Mouse (Mus musculus): ENCODE data around the gene Arf3.
"Not testable (repeated sequence)": the region's sequence is repeated elsewhere in the genome, so short reads cannot be mapped to it uniquely, and the experiment has no call there.

Gene Arf3

DNA sequence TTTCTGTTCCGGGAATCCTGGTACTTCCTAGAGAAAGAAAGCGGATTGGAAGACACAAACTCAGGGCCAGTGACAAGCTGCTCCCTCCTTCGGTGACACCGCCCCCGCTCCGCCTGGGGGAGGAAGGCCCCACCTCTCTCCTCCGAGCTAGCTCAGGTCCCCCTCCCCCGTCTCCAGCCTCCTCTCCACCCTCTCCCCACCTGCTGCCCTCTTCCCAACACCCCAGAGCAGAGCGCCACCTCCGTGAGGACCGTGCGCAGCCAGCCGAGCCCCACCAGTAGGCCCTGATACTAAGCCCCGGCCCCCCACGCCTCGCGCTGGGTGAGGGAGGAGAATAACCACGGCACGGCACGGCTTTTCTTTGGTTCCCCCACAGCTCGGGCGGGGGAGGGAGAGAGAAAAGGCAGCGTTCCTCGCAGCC, 803 bp downstream of the Arf3 start:
- peak; percentile 73 to 79 for DNase-seq (ENCODE audit: low spot score in 2 of 2)

- DNase-seq (ENCODE audit: low spot score in 2 of 2) = no peak
Measured at GRCm38 (mm10) chr15:98754125-98754524, 8.9 kb downstream of the Arf3 start.

DNA sequence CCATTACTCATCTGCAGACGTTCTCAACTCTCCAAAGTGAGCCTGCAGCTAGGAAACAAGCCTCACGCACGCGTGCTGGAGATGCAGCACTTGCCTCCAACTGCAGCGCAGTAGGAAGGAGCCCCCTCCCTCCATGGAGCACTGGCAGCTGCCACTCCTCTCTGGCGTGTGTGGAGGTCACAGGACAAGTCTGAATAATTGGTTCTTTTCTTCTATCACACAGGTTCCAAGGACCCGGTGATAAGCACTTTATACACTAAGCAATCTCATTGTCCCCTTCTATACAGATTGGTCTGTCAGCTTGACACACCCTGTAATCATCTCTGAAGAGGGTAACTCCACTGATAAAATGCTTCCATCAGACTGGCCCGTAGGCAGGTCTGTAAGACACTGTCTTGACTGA, 10.0 kb downstream of the Arf3 start:
- no peak for DNase-seq (ENCODE audit: low spot score in 2 of 2)

DNA sequence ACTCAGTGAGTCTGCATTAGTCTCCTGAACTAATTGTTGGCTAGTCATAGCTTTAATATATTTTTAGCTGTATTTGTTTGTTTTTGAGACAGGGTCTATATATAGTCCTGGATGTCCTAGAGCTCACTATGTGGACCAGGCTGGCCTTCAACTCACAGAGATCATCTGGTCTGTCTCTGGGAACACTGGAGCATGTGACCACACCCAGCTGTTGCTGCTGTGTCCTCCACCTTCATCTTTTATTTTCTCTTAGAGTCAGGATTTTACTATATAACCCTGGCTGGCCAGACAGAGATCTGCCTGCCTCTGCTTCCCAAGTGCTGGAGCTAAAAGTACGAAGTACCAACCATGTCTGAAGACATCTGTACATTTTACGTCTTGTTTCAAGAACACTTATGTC, 13.9 kb downstream of the Arf3 start:
- no peak for DNase-seq (ENCODE audit: low spot score in 2 of 2)

DNA sequence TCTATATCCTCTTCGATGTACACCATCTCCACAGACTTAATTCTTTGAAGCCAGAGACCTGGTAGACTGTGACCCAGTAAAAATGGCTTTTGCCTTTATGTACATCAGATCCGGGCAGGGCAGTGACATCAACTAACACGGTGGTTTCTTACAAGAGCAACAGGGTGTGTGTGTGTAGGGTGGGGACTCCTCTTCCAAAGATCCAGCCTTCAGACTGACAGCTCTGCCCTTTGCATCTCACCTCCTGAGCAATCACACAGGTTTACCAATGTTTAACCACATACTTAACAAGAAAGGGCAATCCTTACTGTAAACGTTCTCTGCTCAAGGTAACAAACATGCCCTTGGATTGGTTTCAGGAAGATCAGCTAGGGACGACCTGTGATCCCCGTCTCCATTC, 15.7 kb downstream of the Arf3 start:
- DNase-seq (ENCODE audit: low spot score in 2 of 2) = no peak

DNA sequence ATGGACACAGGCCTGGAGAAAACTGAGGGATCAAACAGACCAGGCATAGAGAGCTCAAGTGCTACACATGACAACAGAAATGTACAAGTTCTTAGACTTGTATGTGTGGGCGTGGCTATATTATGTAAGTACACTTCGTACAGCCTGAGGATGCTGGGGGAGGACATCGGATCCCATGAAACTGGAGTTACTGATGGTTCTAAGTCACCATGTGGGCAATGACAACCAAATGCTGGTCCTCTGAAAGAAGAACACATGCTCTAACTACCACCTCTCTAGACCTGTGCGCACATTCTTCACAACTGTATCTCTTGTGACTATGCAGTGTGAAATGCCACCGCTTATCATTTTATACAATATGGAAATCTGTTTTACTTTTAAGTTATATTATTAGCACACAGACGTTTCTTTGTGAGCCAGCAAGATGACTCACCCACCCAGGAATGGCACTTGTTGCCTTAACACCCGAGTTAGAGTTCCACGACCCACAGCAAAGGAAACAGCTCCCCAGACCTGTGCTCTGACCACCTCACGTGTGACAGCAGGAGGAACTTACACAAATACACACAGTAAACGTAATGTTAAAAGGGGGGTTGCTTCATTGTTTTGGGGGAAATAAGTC, 16.6 kb downstream of the Arf3 start:
- peak in 1 of 2 experiments; percentile 61 for DNase-seq (ENCODE audit: low spot score in 2 of 2)

GRCm38 (mm10) chr15:98743863-98744262, 19.2 kb downstream of the Arf3 start:
- not testable (repeated sequence) for DNase-seq (ENCODE audit: low spot score in 2 of 2)

DNA sequence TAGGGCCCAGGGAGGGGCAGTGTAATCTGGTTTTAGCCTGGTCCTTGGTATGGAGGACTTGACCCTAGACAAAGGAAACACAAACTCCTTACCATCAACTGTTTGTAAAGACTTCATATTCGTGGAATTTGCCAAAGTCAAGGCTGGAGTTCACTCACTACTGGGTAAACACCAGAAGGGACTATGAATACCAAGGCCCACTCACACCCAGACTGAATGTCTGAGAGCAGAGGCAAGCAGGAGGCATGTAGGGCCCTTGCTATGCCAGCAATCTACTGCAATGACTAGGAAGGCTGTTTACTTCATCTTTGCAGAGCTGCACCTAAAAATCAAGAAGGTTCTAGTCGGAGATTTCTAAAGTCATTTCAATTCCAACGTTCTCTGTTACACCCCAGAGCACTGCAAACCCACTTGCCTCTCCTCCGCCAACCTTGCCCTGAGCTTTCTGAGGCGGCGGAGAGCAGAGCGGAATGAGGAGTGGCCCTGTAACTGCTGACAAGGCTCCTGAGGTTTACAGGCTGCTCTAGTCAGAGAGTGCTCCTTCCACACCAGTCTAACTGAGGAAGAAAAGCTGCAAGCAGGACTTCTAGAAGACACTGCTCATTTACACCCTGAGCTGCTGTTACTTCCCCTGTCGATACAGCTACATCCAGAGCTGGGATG, 20.1 kb downstream of the Arf3 start:
- DNase-seq (ENCODE audit: low spot score in 2 of 2) = no peak

DNA sequence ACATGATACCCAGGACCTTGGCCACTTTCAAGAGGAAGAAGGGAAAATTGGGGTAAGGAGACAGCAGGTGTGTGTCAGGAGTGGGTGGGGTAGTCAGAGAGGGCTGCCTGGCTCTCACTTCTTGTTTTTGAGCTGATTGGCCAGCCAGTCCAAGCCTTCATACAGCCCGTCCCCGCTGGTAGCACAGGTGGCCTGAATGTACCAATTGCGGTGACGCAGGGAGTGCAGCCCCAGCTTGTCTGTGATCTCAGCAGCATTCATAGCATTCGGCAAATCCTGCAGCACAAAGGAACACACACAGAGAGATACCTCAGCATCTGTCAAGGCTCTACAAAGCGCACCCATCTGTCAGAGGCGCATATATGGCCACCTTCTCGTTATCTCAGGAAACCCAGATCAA, 22.8 kb downstream of the Arf3 start:
- no peak for DNase-seq (ENCODE audit: low spot score in 2 of 2)

- DNase-seq (ENCODE audit: low spot score in 2 of 2) = no peak
Measured at GRCm38 (mm10) chr15:98738796-98739195, 24.2 kb downstream of the Arf3 start.

- DNase-seq (ENCODE audit: low spot score in 2 of 2) = no peak
Measured at GRCm38 (mm10) chr15:98737881-98738280, 25.1 kb downstream of the Arf3 start.

- no peak for DNase-seq (ENCODE audit: low spot score in 2 of 2)
Measured at GRCm38 (mm10) chr15:98736521-98736920, 26.5 kb downstream of the Arf3 start.

- no peak for DNase-seq (ENCODE audit: low spot score in 2 of 2)
Measured at GRCm38 (mm10) chr15:98733976-98734566, 28.9 kb downstream of the Arf3 start.

DNA sequence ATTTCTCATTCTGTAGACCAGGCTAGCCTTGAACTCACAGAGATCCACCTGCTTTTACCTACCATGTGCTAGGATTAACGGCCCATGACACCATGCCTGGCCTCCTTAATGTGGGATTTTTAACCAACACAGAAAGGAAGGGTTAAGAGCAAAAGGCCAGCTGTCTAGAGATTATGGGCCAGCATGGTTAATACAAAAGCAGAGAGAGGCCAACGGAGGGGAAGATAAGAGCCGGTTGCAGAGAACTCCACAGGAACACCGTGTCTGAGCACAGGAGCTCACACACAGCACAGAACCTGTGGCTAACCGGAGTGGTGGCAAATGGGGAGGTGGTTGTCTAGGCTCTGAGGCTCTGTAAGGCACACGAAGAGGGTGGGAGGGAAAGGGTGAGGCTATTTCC, 29.6 kb downstream of the Arf3 start:
- DNase-seq (ENCODE audit: low spot score in 2 of 2) = no peak

DNA sequence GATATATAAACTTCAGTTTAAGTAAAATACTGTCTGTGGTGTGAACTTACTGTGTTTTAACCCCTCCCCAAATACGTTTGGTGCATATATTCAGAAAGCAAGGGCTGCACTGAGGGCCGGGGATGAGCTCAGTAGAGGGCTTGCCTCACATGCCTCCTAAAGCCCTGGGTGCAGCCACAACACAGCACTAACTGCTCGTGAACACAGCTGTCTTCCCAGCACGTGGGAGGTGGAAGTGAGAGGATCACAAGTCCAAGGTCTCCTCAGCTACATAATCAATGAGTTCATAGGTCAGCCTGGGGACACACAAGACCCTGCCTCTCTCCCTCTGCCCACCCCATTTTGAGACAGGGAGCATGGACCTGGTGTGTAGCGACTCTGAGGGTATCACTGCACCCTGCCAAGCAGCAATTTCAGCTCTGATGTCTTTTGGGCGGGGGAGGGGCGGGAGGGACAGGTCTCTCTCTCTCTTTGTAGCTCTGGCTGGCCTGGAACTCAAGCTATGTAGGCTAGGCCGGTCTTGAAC, 30.9 kb downstream of the Arf3 start:
- DNase-seq (ENCODE audit: low spot score in 2 of 2) = no peak

GRCm38 (mm10) chr15:98730790-98731189, 32.2 kb downstream of the Arf3 start:
- no peak for DNase-seq (ENCODE audit: low spot score in 2 of 2)

GRCm38 (mm10) chr15:98729791-98730545, 33.0 kb downstream of the Arf3 start:
- no peak for DNase-seq (ENCODE audit: low spot score in 2 of 2)

GRCm38 (mm10) chr15:98728366-98728765, 34.6 kb downstream of the Arf3 start:
- no peak for DNase-seq (ENCODE audit: low spot score in 2 of 2)

DNA sequence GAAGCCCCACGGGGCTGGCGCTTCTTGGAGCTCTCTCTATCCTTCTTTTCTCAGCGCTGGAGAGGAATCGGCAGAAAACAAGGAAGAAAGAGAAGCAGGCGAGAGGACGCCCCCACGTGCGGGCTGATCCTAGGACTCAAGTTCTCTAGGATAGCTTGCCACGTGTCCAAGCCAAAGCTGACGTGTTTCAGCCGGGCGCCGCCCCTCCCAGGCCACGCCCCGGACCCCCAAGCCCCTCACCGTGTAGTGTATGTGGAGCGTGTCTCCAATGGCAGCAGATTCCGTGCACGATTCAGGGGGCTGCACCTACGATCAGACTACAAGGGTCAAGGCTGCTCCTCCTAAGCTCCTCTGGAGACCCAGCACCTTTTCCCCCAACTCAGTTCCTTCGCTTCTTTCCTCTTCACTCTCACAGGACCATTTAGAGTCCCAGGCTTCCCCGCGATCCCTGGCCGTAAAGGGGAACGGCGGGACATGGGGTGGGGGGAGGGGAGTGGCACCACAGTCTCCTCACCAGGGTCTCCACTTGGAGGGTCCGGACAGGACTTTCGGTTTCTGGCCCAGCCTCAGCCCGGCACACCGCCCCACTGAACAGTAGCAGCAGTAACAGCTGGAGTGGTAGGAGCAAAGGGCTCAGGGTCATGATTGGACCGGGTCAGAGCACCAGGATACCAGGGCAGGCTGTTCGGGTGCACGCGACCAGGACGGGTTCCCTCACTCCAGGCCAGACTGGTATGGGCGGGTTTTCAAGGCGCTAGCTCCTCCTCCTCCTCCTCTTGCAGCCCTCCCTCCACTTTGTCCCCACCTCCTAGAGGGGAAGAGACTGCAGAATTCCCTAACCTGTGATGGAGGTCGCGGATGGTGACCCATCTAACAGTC, 35.3 kb downstream of the Arf3 start, which contains the start of gene Fkbp11:
Gene Fkbp11 (minus strand): TSS at position 756 of the 879 bp plus-strand sequence.
- DNase-seq (ENCODE audit: low spot score in 2 of 2) = no peak

DNA sequence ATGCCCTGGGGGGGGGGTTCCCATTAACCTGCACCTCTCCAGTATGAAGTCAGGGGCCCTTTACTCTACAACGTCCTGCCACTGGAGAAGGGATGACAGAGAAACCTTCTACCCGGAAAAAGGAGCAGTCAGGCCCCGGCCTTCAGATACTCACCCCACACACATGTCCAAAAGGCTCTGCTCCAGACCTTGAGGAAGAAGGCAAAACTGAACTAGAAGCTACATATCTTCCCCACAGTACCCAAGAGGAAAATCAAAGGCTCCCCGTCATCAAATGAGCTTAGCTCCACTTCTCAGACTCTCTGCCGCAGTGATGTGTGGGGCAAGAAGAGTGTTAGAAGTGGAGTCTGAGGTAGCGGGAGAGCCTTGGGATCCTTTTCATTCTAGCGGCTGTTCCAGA, 36.3 kb downstream of the Arf3 start:
- DNase-seq (ENCODE audit: low spot score in 2 of 2) = no peak

DNA sequence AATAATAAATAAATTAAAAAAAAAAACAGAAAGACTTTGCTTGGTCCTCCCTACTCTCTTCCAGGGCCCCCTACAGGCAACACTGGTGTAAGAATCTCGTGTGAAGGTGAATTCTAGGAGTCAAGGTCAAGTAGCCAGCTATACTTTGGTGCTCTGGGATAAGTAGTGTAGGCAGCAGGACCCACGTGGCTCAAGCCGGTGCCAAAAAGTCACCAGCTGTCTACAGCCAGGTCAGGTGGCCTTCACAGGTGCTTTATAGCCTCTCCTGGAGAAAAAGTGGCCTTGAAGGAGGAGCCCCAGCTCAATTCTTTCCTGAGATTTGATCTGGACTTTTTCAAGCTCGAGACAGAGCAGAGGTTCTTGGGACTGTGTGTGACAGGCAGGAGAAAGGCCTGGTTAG, 36.9 kb downstream of the Arf3 start:
- no peak for DNase-seq (ENCODE audit: low spot score in 2 of 2)

Measured in frontal cortex, postnatal 36 days (tissue).